Mouse (Mus musculus): ENCODE measurements around the gene Tmem9.

- TF ChIP-seq CTCF (IDR thresholded peaks at IDR 0.05; ENCODE audit: borderline replicate concordance, extremely low read depth, insufficient read depth, insufficient read length) (no peak), POLR2A (IDR thresholded peaks at IDR 0.05; ENCODE audit: borderline replicate concordance, extremely low read depth, insufficient read depth, insufficient read length, poor library complexity, severe bottlenecking) (no peak)
Observed at GRCm38 (mm10) chr1:135970486-135970885, 37.5 kb upstream of the Tmem9 start.

All from brain, embryonic 14.5 days (tissue).